Mouse (Mus musculus) liver, postnatal 0 days (tissue): ENCODE measurements around the gene Casp7. TPM values are rescaled to one million over a fixed set of nuclear protein-coding genes. Genes with fewer than 3 reads are reported as not detected.

Experiments used
- ATAC-seq: fragments of 200-750 bp; cut with Nextera tagmentation; 2 replicates; pipeline ENCODE4 v1.8.0; 2017; ENCODE audit warnings: mild to moderate bottlenecking, moderate library complexity
- DNase-seq: peaks from one replicate; pipeline ENCODE4 v3.0.0-alpha.2; 2016
- H3K27ac ChIP-seq: fragments of 300-500 bp; sonication (generic); 2 replicates; pipeline ENCODE4 v1.5.1; 2014; ENCODE audit warnings: antibody characterized with exemption, moderate library complexity, mild to moderate bottlenecking, low read depth
- H3K27me3 ChIP-seq: fragments of 300-500 bp; sonication (generic); 2 replicates; pipeline ENCODE4 v1.6.1; 2014; ENCODE audit warnings: low read length, control low read depth, mixed read lengths; ENCODE audit not compliant: insufficient read depth
- H3K36me3 ChIP-seq: fragments of 300-500 bp; sonication (generic); replicated peaks from 2 replicates; pipeline ENCODE4 v1.6.1; 2014; ENCODE audit warnings: mild to moderate bottlenecking, control low read depth, low read length, moderate library complexity, mixed read lengths; ENCODE audit not compliant: insufficient read depth
- H3K4me1 ChIP-seq: fragments of 300-500 bp; sonication (generic); 2 replicates; pipeline ENCODE4 v1.6.1; 2014; ENCODE audit warnings: antibody characterized with exemption, mild to moderate bottlenecking, control low read depth; ENCODE audit not compliant: insufficient read depth
- H3K4me2 ChIP-seq: fragments of 300-500 bp; sonication (generic); 2 replicates; pipeline ENCODE4 v1.6.1; 2014; ENCODE audit warnings: low read depth, mild to moderate bottlenecking, low read length, moderate library complexity, mixed read lengths
- H3K4me3 ChIP-seq: fragments of 300-500 bp; sonication (generic); 2 replicates; pipeline ENCODE4 v1.5.1; 2014; ENCODE audit warnings: low read depth, low read length
- H3K9ac ChIP-seq: fragments of 300-500 bp; sonication (generic); replicated peaks from 2 replicates; pipeline ENCODE4 v1.6.1; 2014; ENCODE audit warnings: mild to moderate bottlenecking, moderate library complexity
- H3K9me3 ChIP-seq: fragments of 300-500 bp; sonication (generic); 2 replicates; pipeline ENCODE4 v1.6.1; 2016; ENCODE audit warnings: mild to moderate bottlenecking, control low read depth, low read length, mixed read lengths
- CTCF ChIP-seq: sonication (generic); IDR thresholded peaks from 2 replicates; pipeline ENCODE4 v1.5.1; 2016; ENCODE audit warnings: antibody characterized with exemption, low read depth
- EP300 ChIP-seq: IDR thresholded peaks from 2 replicates; pipeline ENCODE4 v1.6.1; 2016; ENCODE audit warnings: antibody characterized with exemption, low read depth, mild to moderate bottlenecking
- WGBS: fragments of 180-500 bp; shearing (Covaris S2); extraction: QIAGEN DNeasy Blood & Tissue Kit; methylation state at CpG from one replicate; pipeline ENCODE4 v1.1.7; 2014; ENCODE audit not compliant: insufficient replicate concordance; 5-methylcytosine and 5-hydroxymethylcytosine counted together
- polyA plus RNA-seq: library from polyadenylated mRNA; unstranded; fragments of >200 nt; fragmentation: Nextera tagmentation; extraction: Ambion mirVana; gene quantifications from 2 replicates; pipeline ENCODE4 v1.2.1, GENCODE M21; 2015

Casp7 gene
- polyA plus RNA-seq, 1 experiment from 2014 or later: 9.8 TPM

DNA sequence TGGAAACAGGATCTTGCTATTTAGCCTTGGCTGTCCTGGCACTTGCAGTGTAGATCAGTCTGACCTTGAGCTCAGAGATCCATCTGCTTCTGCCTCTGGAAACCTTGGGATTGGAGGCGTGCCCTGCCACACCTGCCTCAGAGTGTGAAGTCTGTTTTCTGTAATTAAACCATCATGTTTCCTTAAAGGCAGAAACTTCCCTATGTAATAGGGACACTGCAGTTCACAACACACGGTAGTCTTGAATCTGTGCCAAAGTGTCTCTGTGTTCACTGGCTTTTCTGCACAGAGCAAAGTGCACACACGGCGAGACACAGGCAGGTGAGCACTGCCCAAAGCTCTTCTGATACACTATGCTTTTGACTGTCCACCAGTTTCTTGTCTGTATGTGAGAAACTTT lies 21.5 kb downstream of the Casp7 start:
- Histone ChIP-seq H3K27ac (no peak overlapping the region), H3K9me3 (no peaks in the 10 kb centered on the region), H3K4me1 (no peaks in the 10 kb centered on the region), H3K4me2 (no peak overlapping the region), H3K27me3 (no peaks in the 10 kb centered on the region), H3K36me3 (no peaks in the 10 kb centered on the region; the same call in 1 of the 2 replicates), H3K9ac (no peak overlapping the region), H3K4me3 (no peak overlapping the region)
- TF ChIP-seq EP300: no peak
- TF ChIP-seq CTCF: no peak
- DNase-seq (no peak), ATAC-seq (no peak)
- WGBS: 61% methylated on average over 4 of the region's 4 CpGs

GRCm38 (mm10) chr19:56419452-56419851 lies 22.5 kb downstream of the Casp7 start:
- no peak overlapping the region for H3K4me2 ChIP-seq
- H3K4me1 ChIP-seq: no peaks in the 10 kb centered on the region
- no peak overlapping the region for H3K9ac ChIP-seq
- H3K27me3 ChIP-seq: no peaks in the 10 kb centered on the region
- no peak for ATAC-seq
- WGBS: 82% methylated on average over 9 of the region's 9 CpGs
- DNase-seq: no peak
- H3K9me3 ChIP-seq: no peaks in the 10 kb centered on the region
- H3K27ac ChIP-seq: no peak overlapping the region
- no peak overlapping the region for H3K4me3 ChIP-seq
- peaks cover 2% of the 10 kb centered on the region; the same call in 1 of the 2 replicates for H3K36me3 ChIP-seq
- TF ChIP-seq CTCF: no peak
- TF ChIP-seq EP300: no peak

- ATAC-seq: no peak
- Histone ChIP-seq H3K4me1 (no peaks in the 10 kb centered on the region), H3K27ac (no peak overlapping the region), H3K36me3 (peaks cover 9% of the 10 kb centered on the region; the same call in 1 of the 2 replicates), H3K4me3 (no peak overlapping the region), H3K4me2 (no peak overlapping the region), H3K9ac (no peak overlapping the region), H3K9me3 (no peaks in the 10 kb centered on the region), H3K27me3 (no peaks in the 10 kb centered on the region)
- 89% methylated on average over 3 of the region's 3 CpGs for WGBS
- DNase-seq: no peak
- TF ChIP-seq CTCF: no peak
- TF ChIP-seq EP300: no peak
These were observed 23.4 kb downstream of the Casp7 start for GRCm38 (mm10) chr19:56420345-56420744.

GRCm38 (mm10) chr19:56422476-56423338 lies 25.8 kb downstream of the Casp7 start:
- DNase-seq: peak; percentile 85
- Histone ChIP-seq H3K27ac (no peak overlapping the region), H3K9me3 (no peaks in the 10 kb centered on the region), H3K4me2 (no peak overlapping the region), H3K27me3 (no peaks in the 10 kb centered on the region), H3K4me3 (no peak overlapping the region), H3K9ac (no peak overlapping the region), H3K4me1 (no peaks in the 10 kb centered on the region), H3K36me3 (peaks cover 9% of the 10 kb centered on the region; the same call in 1 of the 2 replicates)
- WGBS: 46% methylated on average over 14 of the region's 14 CpGs
- no peak for ATAC-seq
- TF ChIP-seq CTCF: peak; percentile 85
- TF ChIP-seq EP300: no peak

- ATAC-seq: no peak
- no peak overlapping the region for H3K9ac ChIP-seq
- no peak overlapping the region for H3K4me2 ChIP-seq
- H3K27me3 ChIP-seq: no peaks in the 10 kb centered on the region
- 83% methylated on average over 12 of the region's 12 CpGs for WGBS
- H3K27ac ChIP-seq: no peak overlapping the region
- TF ChIP-seq EP300 (no peak), CTCF (no peak)
- H3K36me3 ChIP-seq: peaks cover 9% of the 10 kb centered on the region; the same call in 1 of the 2 replicates
- DNase-seq: no peak
- no peak overlapping the region for H3K4me3 ChIP-seq
- H3K9me3 ChIP-seq: no peaks in the 10 kb centered on the region
- no peaks in the 10 kb centered on the region for H3K4me1 ChIP-seq
These were observed 26.4 kb downstream of the Casp7 start for GRCm38 (mm10) chr19:56423370-56423769.

DNA sequence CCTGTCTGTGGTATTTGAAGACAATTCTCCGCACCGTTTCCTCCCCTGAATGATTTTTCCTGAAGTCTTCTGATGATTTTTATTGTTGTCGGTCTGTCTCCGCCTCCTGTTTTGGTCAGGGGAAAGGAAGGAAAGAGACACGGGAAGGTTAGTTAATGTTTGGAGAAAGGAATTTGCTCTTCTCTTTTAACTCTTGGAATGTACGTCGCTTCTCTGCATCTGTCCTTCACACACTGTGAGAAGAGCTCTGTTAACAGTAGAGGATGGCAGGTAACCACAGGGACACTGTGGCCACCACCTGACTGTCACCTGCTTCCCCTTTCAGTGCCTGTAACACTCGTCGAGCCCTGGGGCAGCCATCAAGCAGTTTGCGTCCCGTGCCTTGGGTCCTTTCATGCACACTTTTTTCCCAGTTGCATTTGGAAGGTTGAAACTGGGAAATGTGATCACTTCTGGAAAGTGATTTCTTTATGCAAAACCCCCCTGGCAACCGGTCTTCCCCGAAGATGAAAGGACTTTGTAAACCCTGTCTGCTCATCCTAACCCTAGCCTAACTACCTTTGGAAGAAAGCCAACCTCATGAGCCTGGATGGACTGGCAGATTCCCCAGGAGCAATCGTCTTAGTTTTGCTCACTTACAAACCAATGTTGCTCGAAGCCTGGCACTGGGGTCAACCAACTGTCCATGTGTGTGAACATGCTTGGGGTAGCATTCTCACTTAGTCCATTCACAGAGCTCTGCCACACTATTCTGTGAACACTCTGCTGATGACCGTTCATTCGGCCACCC lies 27.9 kb downstream of the Casp7 start:
- H3K36me3 ChIP-seq: peaks cover 9% of the 10 kb centered on the region; the same call in 1 of the 2 replicates
- H3K4me2 ChIP-seq: no peak overlapping the region
- DNase-seq (no peak), ATAC-seq (no peak)
- no peak overlapping the region for H3K4me3 ChIP-seq
- H3K9me3 ChIP-seq: no peaks in the 10 kb centered on the region
- WGBS: 79% methylated on average over 17 of the region's 17 CpGs
- H3K9ac ChIP-seq: no peak overlapping the region
- no peaks in the 10 kb centered on the region for H3K27me3 ChIP-seq
- H3K4me1 ChIP-seq: no peaks in the 10 kb centered on the region
- TF ChIP-seq EP300 (no peak), CTCF (no peak)
- H3K27ac ChIP-seq: no peak overlapping the region
